Mouse (Mus musculus) midbrain, embryonic 10.5 days (tissue): Measurements from ENCODE around the gene Rpl13. TPM values are rescaled to one million over a fixed set of nuclear protein-coding genes. Genes with fewer than 3 reads are reported as not detected.
A peak's percentile ranks its signal among the peaks of the same experiment; 100 is the strongest.

ENCODE experiments used
- DNase-seq: peaks from one replicate; pipeline ENCODE4 v3.0.0-alpha.2; 2017; ENCODE audit warnings: low spot score
- H3K27ac ChIP-seq: fragments of 300-500 bp; sonication (generic); replicated peaks from 2 replicates; pipeline ENCODE4 v1.5.1; 2016; ENCODE audit warnings: mild to moderate bottlenecking
- H3K27me3 ChIP-seq: fragments of 300-500 bp; sonication (generic); 2 replicates; pipeline ENCODE4 v1.6.1; 2016; ENCODE audit warnings: low read depth, mild to moderate bottlenecking; ENCODE audit not compliant: poor library complexity, severe bottlenecking
- H3K36me3 ChIP-seq: fragments of 300-500 bp; sonication (generic); 2 replicates; pipeline ENCODE4 v1.6.1; 2016; ENCODE audit warnings: mild to moderate bottlenecking, moderate library complexity
- H3K4me1 ChIP-seq: fragments of 300-500 bp; sonication (generic); 2 replicates; pipeline ENCODE4 v1.6.1; 2016
- H3K4me3 ChIP-seq: fragments of 300-500 bp; sonication (generic); 2 replicates; pipeline ENCODE4 v1.5.1; 2016; ENCODE audit warnings: mild to moderate bottlenecking, moderate library complexity
- H3K9me3 ChIP-seq: fragments of 300-500 bp; sonication (generic); replicated peaks from 2 replicates; pipeline ENCODE4 v1.6.1; 2016; ENCODE audit warnings: mild to moderate bottlenecking
- WGBS: fragments of 180-500 bp; shearing (Covaris S2); methylation state at CpG from one replicate; pipeline ENCODE4 v1.1.7; 2016; 5-methylcytosine and 5-hydroxymethylcytosine counted together
- polyA plus RNA-seq: library from polyadenylated mRNA; unstranded; fragments of >200 nt; fragmentation: Nextera tagmentation; extraction: Ambion mirVana; gene quantifications from 2 replicates; pipeline ENCODE4 v1.2.1, GENCODE M21; 2016

The Rpl13 gene
- polyA plus RNA-seq, result 1,200 and 1,392 TPM in 2 replicates

GRCm38 (mm10) chr8:123101735-123102685, at the start of gene Rpl13:
Gene Rpl13, plus strand, starts transcription at chr8:123102350.
- peaks cover 51% of the 10 kb centered on the region for H3K36me3 ChIP-seq
- H3K27ac ChIP-seq, result peak within 1 kb of the TSS; percentile 100
- peaks cover 18% of the 10 kb centered on the region for H3K4me1 ChIP-seq
- peak within 1 kb of the TSS; percentile 96 for H3K4me3 ChIP-seq
- DNase-seq, result peak; percentile 98
- 2% methylated on average over 56 of the region's 56 CpGs for WGBS
- H3K27me3 ChIP-seq, result no peaks in the 10 kb centered on the region
- no peaks in the 10 kb centered on the region for H3K9me3 ChIP-seq

- H3K36me3 ChIP-seq, result peaks cover 12% of the 10 kb centered on the region
- H3K9me3 ChIP-seq, result no peaks in the 10 kb centered on the region
- H3K4me1 ChIP-seq, result peaks cover 29% of the 10 kb centered on the region
- no peaks in the 10 kb centered on the region for H3K27me3 ChIP-seq
- no peak within 1 kb of the TSS for H3K4me3 ChIP-seq
- DNase-seq, result no peak
- no peak within 1 kb of the TSS for H3K27ac ChIP-seq
- WGBS, result 72% methylated on average over 7 of the region's 7 CpGs
Observed at GRCm38 (mm10) chr8:123062721-123063120, 39.4 kb upstream of the Rpl13 start, which contains the start of gene Spg7. Gene Spg7, plus strand, starts transcription at chr8:123062942.

- Histone ChIP-seq H3K27me3 (no peaks in the 10 kb centered on the region), H3K4me1 (peaks cover 29% of the 10 kb centered on the region), H3K36me3 (peaks cover 21% of the 10 kb centered on the region), H3K9me3 (no peaks in the 10 kb centered on the region), H3K27ac (peak overlapping the region; percentile 99), H3K4me3 (peak overlapping the region; percentile 88)
- no peak for DNase-seq
- WGBS, result 90% methylated on average over 4 of the region's 4 CpGs
Observed at GRCm38 (mm10) chr8:123064072-123064471, 38.1 kb upstream of the Rpl13 start.

GRCm38 (mm10) chr8:123064809-123065213, 37.3 kb upstream of the Rpl13 start:
- DNase-seq, result no peak
- Histone ChIP-seq H3K27me3 (no peaks in the 10 kb centered on the region), H3K9me3 (no peaks in the 10 kb centered on the region), H3K27ac (peak overlapping the region; percentile 99), H3K36me3 (peaks cover 22% of the 10 kb centered on the region), H3K4me1 (peaks cover 29% of the 10 kb centered on the region), H3K4me3 (peak overlapping the region; percentile 88)
- WGBS, result 5% methylated on average over 14 of the region's 14 CpGs

GRCm38 (mm10) chr8:123065214-123066100, 36.7 kb upstream of the Rpl13 start:
- under 1% methylated on average over 84 of the region's 84 CpGs for WGBS
- Histone ChIP-seq H3K9me3 (no peaks in the 10 kb centered on the region), H3K4me3 (peak overlapping the region; percentile 88), H3K27me3 (no peaks in the 10 kb centered on the region), H3K27ac (peak overlapping the region; percentile 99), H3K4me1 (peaks cover 29% of the 10 kb centered on the region), H3K36me3 (peaks cover 28% of the 10 kb centered on the region)
- DNase-seq, result peak; percentile 96

GRCm38 (mm10) chr8:123066101-123066683, 36.0 kb upstream of the Rpl13 start:
- H3K4me3 ChIP-seq, result peak overlapping the region; percentile 88
- WGBS, result 43% methylated on average over 7 of the region's 7 CpGs
- peak overlapping the region; percentile 99 for H3K27ac ChIP-seq
- H3K9me3 ChIP-seq, result no peaks in the 10 kb centered on the region
- peaks cover 29% of the 10 kb centered on the region for H3K4me1 ChIP-seq
- H3K36me3 ChIP-seq, result peaks cover 34% of the 10 kb centered on the region
- no peaks in the 10 kb centered on the region for H3K27me3 ChIP-seq
- no peak for DNase-seq

GRCm38 (mm10) chr8:123071176-123071575, 31.0 kb upstream of the Rpl13 start:
- H3K4me1 ChIP-seq, result peaks cover 16% of the 10 kb centered on the region

GRCm38 (mm10) chr8:123077213-123077612, 24.9 kb upstream of the Rpl13 start:
- no peaks in the 10 kb centered on the region for H3K4me1 ChIP-seq
- no peak overlapping the region for H3K27ac ChIP-seq
- H3K4me3 ChIP-seq, result no peak overlapping the region
- no peaks in the 10 kb centered on the region for H3K9me3 ChIP-seq
- H3K36me3 ChIP-seq, result peaks cover 99% of the 10 kb centered on the region
- no peaks in the 10 kb centered on the region for H3K27me3 ChIP-seq
- 92% methylated on average over 6 of the region's 6 CpGs for WGBS
- no peak for DNase-seq

More at GRCm38 (mm10) chr8:123071176-123071575, 31.0 kb upstream of the Rpl13 start:
- Histone ChIP-seq H3K36me3 (peaks cover 83% of the 10 kb centered on the region), H3K27me3 (no peaks in the 10 kb centered on the region), H3K4me3 (no peak overlapping the region), H3K27ac (no peak overlapping the region), H3K9me3 (no peaks in the 10 kb centered on the region)
- WGBS, result 89% methylated on average over 4 of the region's 4 CpGs
- no peak for DNase-seq

GRCm38 (mm10) chr8:123082993-123083392, 19.2 kb upstream of the Rpl13 start:
- Histone ChIP-seq H3K4me1 (no peaks in the 10 kb centered on the region), H3K9me3 (no peaks in the 10 kb centered on the region), H3K27ac (no peak overlapping the region), H3K4me3 (no peak overlapping the region), H3K36me3 (peaks cover 100% of the 10 kb centered on the region), H3K27me3 (no peaks in the 10 kb centered on the region)
- 86% methylated on average over 6 of the region's 6 CpGs for WGBS
- no peak for DNase-seq

DNA sequence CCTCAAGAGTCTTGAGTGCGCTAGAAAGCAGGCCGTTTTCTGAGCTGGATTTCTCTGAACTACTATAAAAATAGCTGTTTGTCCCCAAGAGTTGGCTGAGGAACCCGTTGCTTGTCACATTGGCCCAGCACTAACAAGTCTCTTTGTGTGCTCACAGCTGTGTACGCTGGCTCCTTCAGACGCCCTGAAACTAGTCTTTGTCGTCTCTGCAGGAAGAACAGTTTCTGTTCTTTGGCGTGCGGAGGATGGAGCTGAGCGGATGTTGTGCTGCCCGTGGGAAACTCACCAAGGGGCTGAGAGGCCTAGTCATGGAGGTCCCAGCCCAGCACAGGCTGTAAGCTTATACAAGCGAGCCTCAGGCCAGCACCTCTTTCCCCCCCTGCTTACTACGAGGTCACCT, 18.5 kb upstream of the Rpl13 start:
- Histone ChIP-seq H3K27me3 (no peaks in the 10 kb centered on the region), H3K4me3 (no peak overlapping the region), H3K27ac (no peak overlapping the region), H3K9me3 (no peaks in the 10 kb centered on the region), H3K4me1 (no peaks in the 10 kb centered on the region), H3K36me3 (peaks cover 100% of the 10 kb centered on the region)
- DNase-seq, result no peak
- 92% methylated on average over 12 of the region's 12 CpGs for WGBS

GRCm38 (mm10) chr8:123087289-123087688, 14.9 kb upstream of the Rpl13 start:
- Histone ChIP-seq H3K9me3 (no peaks in the 10 kb centered on the region), H3K4me3 (no peak overlapping the region), H3K27ac (no peak overlapping the region), H3K36me3 (peaks cover 100% of the 10 kb centered on the region), H3K27me3 (no peaks in the 10 kb centered on the region), H3K4me1 (no peaks in the 10 kb centered on the region)
- 93% methylated on average over 9 of the region's 9 CpGs for WGBS
- no peak for DNase-seq

DNA sequence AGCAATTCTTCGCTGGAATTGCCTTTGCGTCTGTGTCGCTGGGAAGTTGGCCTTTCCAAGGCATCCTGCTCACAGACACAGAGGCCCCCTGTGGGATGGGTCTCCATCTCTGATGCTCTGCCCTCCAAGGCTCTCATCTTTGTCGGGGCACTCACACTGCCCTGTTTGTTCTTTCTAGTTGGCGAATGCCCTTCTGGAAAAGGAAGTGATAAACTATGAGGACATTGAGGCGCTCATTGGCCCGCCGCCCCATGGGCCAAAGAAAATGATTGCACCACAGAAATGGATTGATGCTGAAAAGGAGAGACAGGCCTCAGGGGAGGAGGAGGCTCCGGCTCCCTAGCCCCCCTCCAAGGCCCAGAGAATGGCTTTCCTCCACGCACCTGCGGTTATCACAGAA, 4.9 kb upstream of the Rpl13 start:
- no peak for DNase-seq
- no peaks in the 10 kb centered on the region for H3K27me3 ChIP-seq
- H3K27ac ChIP-seq, result no peak overlapping the region
- H3K36me3 ChIP-seq, result peaks cover 55% of the 10 kb centered on the region
- H3K4me1 ChIP-seq, result peaks cover 4% of the 10 kb centered on the region
- WGBS, result 91% methylated on average over 11 of the region's 11 CpGs
- H3K4me3 ChIP-seq, result no peak overlapping the region
- no peaks in the 10 kb centered on the region for H3K9me3 ChIP-seq
